ENCODE assay signal across 8 mouse cellular contexts in the genomic region with DNA sequence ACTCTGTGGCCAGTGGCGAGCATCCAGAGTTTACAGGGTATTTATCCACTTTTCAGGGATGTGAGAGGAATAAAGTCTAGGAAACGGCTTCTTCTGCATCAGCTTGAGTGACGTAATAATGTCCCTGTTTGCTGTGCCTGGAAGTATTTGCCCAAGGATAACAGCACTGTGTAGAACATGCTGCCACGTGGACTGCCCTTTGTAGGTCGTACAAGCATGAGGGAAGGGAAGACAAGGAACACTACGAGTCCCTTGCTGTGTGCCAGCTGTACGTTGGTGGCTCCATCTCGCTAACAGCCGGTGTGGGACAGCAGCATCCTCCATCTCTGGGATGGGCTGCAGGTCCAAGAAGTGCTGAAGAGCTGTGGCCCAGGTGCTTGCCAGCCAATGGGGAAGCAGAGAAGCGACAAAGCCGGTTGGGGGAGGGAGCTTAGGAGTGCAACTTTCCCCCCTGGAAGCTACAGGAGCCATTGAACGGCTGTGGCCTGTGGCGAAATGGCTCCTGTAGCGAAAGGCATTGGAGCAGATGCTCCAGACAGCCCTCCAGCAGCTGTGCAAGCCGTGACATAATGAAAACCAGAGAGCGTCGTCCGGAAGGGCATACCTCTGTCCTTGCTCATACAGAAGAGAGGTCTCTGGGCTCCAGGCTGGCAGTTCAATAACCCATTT.
DNase-seq lines count a peak whose midpoint lies in the region; ATAC-seq and TF ChIP-seq lines count a peak whose summit lies in the region.

No protein-coding gene starts in this region.

- no peak overlapping the region for H3K4me3 ChIP-seq in liver, adult 2 months (ENCODE audit: insufficient read depth, low read depth, low read length)
- peak overlapping the region; percentile 17; the same call in 1 of the 2 replicates for H3K4me3 ChIP-seq in embryonic facial prominence, embryonic 12.5 days
- H3K4me3 ChIP-seq in limb, embryonic 12.5 days (replicated peaks): peak overlapping the region; percentile 24
- H3K4me3 ChIP-seq in neural tube, embryonic 15.5 days (replicated peaks): peak overlapping the region; percentile 22; the same call in 1 of the 2 replicates

- TF ChIP-seq POLR2A in liver, adult 2 months (IDR thresholded peaks at IDR 0.05; ENCODE audit: extremely low read depth, insufficient read depth, low read length): no peak

- no peaks in the 10 kb centered on the region for H3K36me3 ChIP-seq in liver, adult 2 months (ENCODE audit: control insufficient read depth, insufficient read depth, low read length)
- H3K36me3 ChIP-seq in embryonic facial prominence, embryonic 12.5 days: no peaks in the 10 kb centered on the region
- no peaks in the 10 kb centered on the region for H3K36me3 ChIP-seq in limb, embryonic 12.5 days
- H3K36me3 ChIP-seq in neural tube, embryonic 15.5 days: no peaks in the 10 kb centered on the region

- H3K27me3 ChIP-seq in liver, adult 2 months (ENCODE audit: control insufficient read depth, insufficient read depth, low read length): no peaks in the 10 kb centered on the region
- H3K27me3 ChIP-seq in embryonic facial prominence, embryonic 12.5 days: 0 out of 2 replicates have a peak, but pooled peaks cover 5% of the 10 kb centered on the region
- H3K27me3 ChIP-seq in limb, embryonic 12.5 days: peaks cover 18% of the 10 kb centered on the region
- H3K27me3 ChIP-seq in neural tube, embryonic 15.5 days (replicated peaks): no peaks in the 10 kb centered on the region; the same call in 1 of the 2 replicates

- TF ChIP-seq CTCF in liver, adult 2 months (IDR thresholded peaks at IDR 0.05; ENCODE audit: low read depth, low read length): no peak

- no peaks in the 10 kb centered on the region for H3K79me2 ChIP-seq in liver, adult 2 months (ENCODE audit: control insufficient read depth, insufficient read depth, low read length)

- peak overlapping the region; percentile 40 for H3K4me2 ChIP-seq in embryonic facial prominence, embryonic 12.5 days (replicated peaks)
- peak overlapping the region; percentile 54 for H3K4me2 ChIP-seq in limb, embryonic 12.5 days
- peak overlapping the region; percentile 54 for H3K4me2 ChIP-seq in neural tube, embryonic 15.5 days

- H3K4me1 ChIP-seq in liver, adult 2 months (ENCODE audit: control insufficient read depth, insufficient read depth, low read length): peaks cover 7% of the 10 kb centered on the region
- H3K4me1 ChIP-seq in embryonic facial prominence, embryonic 12.5 days: peaks cover 15% of the 10 kb centered on the region
- peaks cover 20% of the 10 kb centered on the region for H3K4me1 ChIP-seq in limb, embryonic 12.5 days (replicated peaks)
- H3K4me1 ChIP-seq in neural tube, embryonic 15.5 days: peaks cover 16% of the 10 kb centered on the region

- 48% methylated on average over 18 of the region's 18 CpGs for WGBS in liver, adult 2 months
- WGBS in embryonic facial prominence, embryonic 12.5 days: 26% methylated on average over 18 of the region's 18 CpGs
- 38% methylated on average over 18 of the region's 18 CpGs for WGBS in limb, embryonic 12.5 days
- WGBS in neural tube, embryonic 15.5 days: 40% methylated on average over 18 of the region's 18 CpGs

- no peaks in the 10 kb centered on the region for H3K9me3 ChIP-seq in embryonic facial prominence, embryonic 12.5 days
- no peaks in the 10 kb centered on the region for H3K9me3 ChIP-seq in limb, embryonic 12.5 days
- H3K9me3 ChIP-seq in neural tube, embryonic 15.5 days (replicated peaks): no peaks in the 10 kb centered on the region

- DNase-seq in liver, adult 2 months (ENCODE audit: extremely low read depth, low read depth, low spot score): peak; percentile 36
- no peak for DNase-seq in liver
- DNase-seq in layer of hippocampus, adult 11-12 months (ENCODE audit: low spot score): no peak
- DNase-seq in layer of hippocampus, adult 9-10 months (ENCODE audit: low spot score): no peak
- no peak for DNase-seq in testis, postnatal 14 days (ENCODE audit: low spot score)

- ATAC-seq in embryonic facial prominence, embryonic 12.5 days (ENCODE audit: insufficient number of reproducible peaks, insufficient read depth, low FRiP score, low TSS enrichment): 0 out of 2 replicates have a peak, but pooled peaks have one; percentile 48
- ATAC-seq in limb, embryonic 12.5 days (ENCODE audit: insufficient number of reproducible peaks, insufficient read depth, low FRiP score, low TSS enrichment, low read depth): 0 out of 2 replicates have a peak, but pooled peaks have one; percentile 63
- ATAC-seq in neural tube, embryonic 15.5 days (ENCODE audit: low FRiP score): peak; percentile 72

- no peak overlapping the region for H3K27ac ChIP-seq in liver, adult 2 months (replicated peaks; ENCODE audit: insufficient read depth, low read depth, low read length)
- no peak overlapping the region for H3K27ac ChIP-seq in embryonic facial prominence, embryonic 12.5 days
- H3K27ac ChIP-seq in limb, embryonic 12.5 days: 0 out of 2 replicates have a peak overlapping the region, but pooled peaks have one; percentile 8
- H3K27ac ChIP-seq in neural tube, embryonic 15.5 days (replicated peaks): peak overlapping the region; percentile 79

- H3K9ac ChIP-seq in liver, adult 2 months (ENCODE audit: low read depth, low read length): no peak overlapping the region
- no peak overlapping the region for H3K9ac ChIP-seq in embryonic facial prominence, embryonic 12.5 days
- no peak overlapping the region for H3K9ac ChIP-seq in limb, embryonic 12.5 days (replicated peaks)
- peak overlapping the region; percentile 41; the same call in 1 of the 2 replicates for H3K9ac ChIP-seq in neural tube, embryonic 15.5 days (replicated peaks)

Comparison
In these comparisons a context has a peak if more than half of its experiments do, and no peak if none do; other contexts are left out.
1. H3K27ac ChIP-seq: peak in limb, embryonic 12.5 days (single experiment) and neural tube, embryonic 15.5 days (single experiment); none in liver, adult 2 months (single experiment) and embryonic facial prominence, embryonic 12.5 days (single experiment).
2. Peak in every context shown above with its lines, with median percentiles within 50 percentile points of each other: ATAC-seq and H3K4me2 ChIP-seq.